Mouse (Mus musculus) embryonic facial prominence, embryonic 12.5 days (tissue): ENCODE measurements around the gene Asdurf. TPM values are rescaled to one million over a fixed set of nuclear protein-coding genes. Genes with fewer than 3 reads are reported as not detected.
A peak's percentile ranks its signal among the peaks of the same experiment; 100 is the strongest.
"Not testable (repeated sequence)": the region's sequence is repeated elsewhere in the genome, so short reads cannot be mapped to it uniquely, and the experiment has no call there.

Source experiments
- ATAC-seq: fragments of 200-750 bp; cut with Nextera tagmentation; 2 replicates; pipeline ENCODE4 v1.8.0; 2017; ENCODE audit not compliant: insufficient number of reproducible peaks, insufficient read depth, low FRiP score, low TSS enrichment
- H3K27ac ChIP-seq: fragments of 300-500 bp; sonication (generic); 2 replicates; pipeline ENCODE4 v1.5.1; 2016; ENCODE audit warnings: mild to moderate bottlenecking
- H3K27me3 ChIP-seq: fragments of 300-500 bp; sonication (generic); 2 replicates; pipeline ENCODE4 v1.6.1; 2016; ENCODE audit warnings: mild to moderate bottlenecking, moderate library complexity
- H3K36me3 ChIP-seq: fragments of 300-500 bp; sonication (generic); 2 replicates; pipeline ENCODE4 v1.6.1; 2016; ENCODE audit warnings: mild to moderate bottlenecking
- H3K4me1 ChIP-seq: fragments of 300-500 bp; sonication (generic); 2 replicates; pipeline ENCODE4 v1.6.1; 2016
- H3K4me2 ChIP-seq: fragments of 300-500 bp; sonication (generic); replicated peaks from 2 replicates; pipeline ENCODE4 v1.6.1; 2016; ENCODE audit warnings: mild to moderate bottlenecking, moderate library complexity
- H3K4me3 ChIP-seq: fragments of 300-500 bp; sonication (generic); 2 replicates; pipeline ENCODE4 v1.5.1; 2016; ENCODE audit warnings: mild to moderate bottlenecking
- H3K9ac ChIP-seq: fragments of 300-500 bp; sonication (generic); 2 replicates; pipeline ENCODE4 v1.6.1; 2016; ENCODE audit warnings: mild to moderate bottlenecking, moderate library complexity
- H3K9me3 ChIP-seq: fragments of 300-500 bp; sonication (generic); 2 replicates; pipeline ENCODE4 v1.6.1; 2016; ENCODE audit warnings: mild to moderate bottlenecking, moderate library complexity
- WGBS: fragments of 180-500 bp; shearing (Covaris S2); methylation state at CpG from one replicate; pipeline ENCODE4 v1.1.7; 2016; 5-methylcytosine and 5-hydroxymethylcytosine counted together
- polyA plus RNA-seq: library from polyadenylated mRNA; unstranded; fragments of >200 nt; fragmentation: Nextera tagmentation; extraction: Ambion mirVana; gene quantifications from 2 replicates; pipeline ENCODE4 v1.2.1, GENCODE M21; 2016

Asdurf gene
- not detected in 2 replicates for polyA plus RNA-seq

- 0% methylated on average over 43 of the region's 44 CpGs for WGBS
These were observed at the start of gene Asdurf, which contains the start of the genes Gm28551 and Asnsd1 for GRCm38 (mm10) chr1:53352327-53353261. Gene Asdurf (minus strand): TSS chr1:53352619. Gene Gm28551 (minus strand): TSS chr1:53352667. Gene Asnsd1 (minus strand): TSS chr1:53352752.

GRCm38 (mm10) chr1:53393936-53394760 is 41.7 kb upstream of the Asdurf start:
- ATAC-seq, H3K36me3 ChIP-seq, H3K4me3 ChIP-seq, H3K4me1 ChIP-seq, H3K27me3 ChIP-seq, H3K27ac ChIP-seq, H3K9me3 ChIP-seq: not testable (repeated sequence)
- 26% methylated on average over 21 of the region's 21 CpGs for WGBS
- peak overlapping the region; percentile 42 for H3K4me2 ChIP-seq
- 0 out of 2 replicates have a peak overlapping the region, but pooled peaks have one; percentile 0 for H3K9ac ChIP-seq

More at GRCm38 (mm10) chr1:53352327-53353261, at the start of gene Asdurf, which contains the start of the genes Gm28551 and Asnsd1:
- Histone ChIP-seq H3K9me3 (no peaks in the 10 kb centered on the region), H3K36me3 (peaks cover 15% of the 10 kb centered on the region), H3K9ac (peak within 1 kb of the TSS; percentile 88), H3K4me2 (peak within 1 kb of the TSS; percentile 43), H3K4me3 (peak within 1 kb of the TSS; percentile 83), H3K4me1 (peaks cover 8% of the 10 kb centered on the region; the same call in 1 of the 2 replicates), H3K27ac (peak within 1 kb of the TSS; percentile 84), H3K27me3 (no peaks in the 10 kb centered on the region)
- ATAC-seq = peak; percentile 99

- H3K9ac ChIP-seq = no peak overlapping the region
- peaks cover 3% of the 10 kb centered on the region; the same call in 1 of the 2 replicates for H3K9me3 ChIP-seq
- no peak overlapping the region for H3K4me2 ChIP-seq
- H3K27ac ChIP-seq = no peak overlapping the region
- 88% methylated on average over 13 of the region's 14 CpGs for WGBS
- no peak overlapping the region for H3K4me3 ChIP-seq
- H3K27me3 ChIP-seq = no peaks in the 10 kb centered on the region
- no peak for ATAC-seq
- no peaks in the 10 kb centered on the region for H3K36me3 ChIP-seq
- H3K4me1 ChIP-seq = no peaks in the 10 kb centered on the region
These were observed 36.3 kb upstream of the Asdurf start for GRCm38 (mm10) chr1:53388762-53389161.

GRCm38 (mm10) chr1:53384085-53384688 is 31.8 kb upstream of the Asdurf start:
- Histone ChIP-seq H3K27ac (no peak overlapping the region), H3K9ac (no peak overlapping the region), H3K4me3 (no peak overlapping the region), H3K36me3 (no peaks in the 10 kb centered on the region), H3K4me1 (no peaks in the 10 kb centered on the region), H3K9me3 (no peaks in the 10 kb centered on the region; the same call in 1 of the 2 replicates), H3K27me3 (no peaks in the 10 kb centered on the region), H3K4me2 (no peak overlapping the region)
- no peak for ATAC-seq
- 75% methylated on average over 6 of the region's 6 CpGs for WGBS

GRCm38 (mm10) chr1:53377731-53378130 is 25.3 kb upstream of the Asdurf start:
- no peak overlapping the region for H3K27ac ChIP-seq
- H3K4me2 ChIP-seq = no peak overlapping the region
- no peaks in the 10 kb centered on the region for H3K27me3 ChIP-seq
- no peak for ATAC-seq
- no peaks in the 10 kb centered on the region for H3K4me1 ChIP-seq
- H3K9ac ChIP-seq = no peak overlapping the region
- no peak overlapping the region for H3K4me3 ChIP-seq
- no peaks in the 10 kb centered on the region for H3K36me3 ChIP-seq
- WGBS = 85% methylated on average over 3 of the region's 3 CpGs
- H3K9me3 ChIP-seq = no peaks in the 10 kb centered on the region

- not testable (repeated sequence) for H3K4me3 ChIP-seq, ATAC-seq, H3K9ac ChIP-seq, H3K9me3 ChIP-seq, H3K27me3 ChIP-seq, H3K27ac ChIP-seq, H3K4me2 ChIP-seq, H3K4me1 ChIP-seq, H3K36me3 ChIP-seq
- 87% methylated on average over 2 of the region's 2 CpGs for WGBS
These were observed 23.5 kb upstream of the Asdurf start for GRCm38 (mm10) chr1:53375965-53376364.

- ATAC-seq = no peak
- no peak overlapping the region for H3K9ac ChIP-seq
- no peaks in the 10 kb centered on the region for H3K36me3 ChIP-seq
- no peaks in the 10 kb centered on the region for H3K4me1 ChIP-seq
- H3K27me3 ChIP-seq = no peaks in the 10 kb centered on the region
- H3K4me2 ChIP-seq = no peak overlapping the region
- H3K4me3 ChIP-seq = no peak overlapping the region
- no peak overlapping the region for H3K27ac ChIP-seq
- no peaks in the 10 kb centered on the region for H3K9me3 ChIP-seq
These were observed 6.6 kb upstream of the Asdurf start for GRCm38 (mm10) chr1:53358988-53359387.

GRCm38 (mm10) chr1:53341071-53341470 is 11.3 kb downstream of the Asdurf start:
- no peak overlapping the region for H3K27ac ChIP-seq
- H3K36me3 ChIP-seq = peaks cover 47% of the 10 kb centered on the region
- H3K9me3 ChIP-seq = peaks cover 4% of the 10 kb centered on the region; the same call in 1 of the 2 replicates
- no peak overlapping the region for H3K9ac ChIP-seq
- 98% methylated on average over 2 of the region's 2 CpGs for WGBS
- ATAC-seq = no peak
- no peaks in the 10 kb centered on the region for H3K4me1 ChIP-seq
- no peaks in the 10 kb centered on the region for H3K27me3 ChIP-seq
- no peak overlapping the region for H3K4me2 ChIP-seq
- no peak overlapping the region for H3K4me3 ChIP-seq

GRCm38 (mm10) chr1:53337403-53337802 is 15.0 kb downstream of the Asdurf start:
- H3K4me2 ChIP-seq, ATAC-seq, H3K4me1 ChIP-seq, H3K9ac ChIP-seq, H3K27me3 ChIP-seq, H3K4me3 ChIP-seq, H3K27ac ChIP-seq, H3K9me3 ChIP-seq: not testable (repeated sequence)
- WGBS = 71% methylated on average over 2 of the region's 2 CpGs
- H3K36me3 ChIP-seq = peaks cover 19% of the 10 kb centered on the region

- Histone ChIP-seq H3K9ac (no peak overlapping the region), H3K9me3 (no peaks in the 10 kb centered on the region), H3K27me3 (no peaks in the 10 kb centered on the region), H3K27ac (no peak overlapping the region), H3K4me3 (no peak overlapping the region), H3K36me3 (peaks cover 3% of the 10 kb centered on the region), H3K4me1 (no peaks in the 10 kb centered on the region), H3K4me2 (no peak overlapping the region)
- ATAC-seq = no peak
These were observed 17.0 kb downstream of the Asdurf start for GRCm38 (mm10) chr1:53335465-53335864.

- H3K27me3 ChIP-seq, H3K4me2 ChIP-seq, H3K27ac ChIP-seq, ATAC-seq, H3K9ac ChIP-seq, H3K4me1 ChIP-seq, H3K4me3 ChIP-seq, H3K9me3 ChIP-seq, H3K36me3 ChIP-seq: not testable (repeated sequence)
- WGBS = 83% methylated on average over 5 of the region's 5 CpGs
These were observed 18.9 kb downstream of the Asdurf start for GRCm38 (mm10) chr1:53333527-53333926.
